Mouse (Mus musculus) G1E-ER4 (cell line): ENCODE measurements around the gene Klf1. TPM values are rescaled to one million over a fixed set of nuclear protein-coding genes. Genes with fewer than 3 reads are reported as not detected.

Experiments used
- GATA1 ChIP-seq: IDR thresholded peaks from one replicate; pipeline ENCODE4 v1.8.0; 2012; ENCODE audit warnings: low read length, inconsistent platforms
- polyA plus RNA-seq: library from polyadenylated mRNA; stranded (reverse); fragments of >175 nt; gene quantifications from 2 replicates; pipeline ENCODE4 v1.2.3, GENCODE M21; 2012

Klf1 gene
- polyA plus RNA-seq, 1 experiment: 477 TPM

GRCm38 (mm10) chr8:84944478-84945160 lies 42.9 kb downstream of the Klf1 start:
- TF ChIP-seq GATA1: no peak

- TF ChIP-seq GATA1: no peak
Measured at GRCm38 (mm10) chr8:84945235-84945632, 43.5 kb downstream of the Klf1 start.

DNA sequence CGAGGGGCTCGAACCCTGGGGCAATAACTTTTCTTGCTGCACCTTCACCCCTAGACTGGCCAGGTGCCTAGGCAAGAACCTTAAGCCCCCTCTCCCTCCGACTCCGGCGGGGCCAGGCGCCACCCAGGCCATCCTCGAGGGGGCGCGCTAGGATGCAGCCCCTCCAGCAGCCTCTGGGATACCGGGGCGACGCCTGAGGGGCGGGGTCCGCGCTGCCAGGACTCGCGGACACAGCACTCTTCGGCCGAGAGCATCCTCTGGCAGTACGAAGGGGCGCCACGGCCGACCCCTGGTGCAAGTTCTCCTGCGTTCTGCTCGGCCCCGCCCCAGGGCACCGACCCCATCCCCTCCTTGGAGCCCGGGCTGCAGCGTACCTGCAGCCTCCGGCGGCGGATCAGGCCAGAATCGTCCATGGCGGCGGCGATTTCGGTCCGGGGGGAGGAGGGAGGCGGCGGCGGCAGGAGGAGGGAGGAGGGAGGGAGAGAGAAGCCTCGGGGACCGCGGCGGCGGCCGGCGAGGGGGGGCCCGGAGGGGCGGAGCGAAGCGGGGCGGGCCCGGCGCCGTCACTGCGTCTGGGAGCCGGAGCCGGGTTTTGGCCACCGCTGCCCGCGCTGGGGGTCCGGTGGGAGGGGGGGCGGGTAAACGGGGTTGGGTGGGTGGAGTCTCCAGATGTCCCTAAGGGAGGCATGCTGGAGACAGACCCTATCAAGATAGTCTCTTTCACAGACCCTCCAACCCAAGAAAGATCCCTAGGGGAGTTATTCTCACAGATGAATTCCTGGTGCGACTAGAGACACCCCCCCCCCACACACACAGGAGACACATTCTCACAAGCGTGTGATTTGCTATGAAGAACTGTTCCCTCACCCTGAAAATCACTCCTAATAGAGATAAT lies 44.2 kb downstream of the Klf1 start:
- no peak for TF ChIP-seq GATA1

GRCm38 (mm10) chr8:84946528-84947240 lies 45.0 kb downstream of the Klf1 start, which contains the start of gene Rtbdn:
Gene Rtbdn, plus strand, starts transcription at chr8:84946991.
- TF ChIP-seq GATA1: no peak

DNA sequence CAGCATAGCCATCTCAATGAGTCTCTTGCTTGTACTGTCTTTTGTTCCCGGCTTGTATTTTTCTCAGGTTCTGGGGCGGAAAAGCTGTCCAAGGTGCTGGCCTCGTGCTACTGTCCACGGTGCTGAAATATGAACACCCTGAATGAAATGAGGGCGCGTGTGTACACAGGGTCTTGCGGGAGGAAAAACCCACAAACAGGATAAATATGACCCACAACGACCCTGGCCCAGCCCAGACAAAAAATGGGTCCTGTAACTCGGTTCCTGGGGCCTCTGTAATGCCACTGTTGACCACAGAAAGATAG lies 45.5 kb downstream of the Klf1 start:
- no peak for TF ChIP-seq GATA1

DNA sequence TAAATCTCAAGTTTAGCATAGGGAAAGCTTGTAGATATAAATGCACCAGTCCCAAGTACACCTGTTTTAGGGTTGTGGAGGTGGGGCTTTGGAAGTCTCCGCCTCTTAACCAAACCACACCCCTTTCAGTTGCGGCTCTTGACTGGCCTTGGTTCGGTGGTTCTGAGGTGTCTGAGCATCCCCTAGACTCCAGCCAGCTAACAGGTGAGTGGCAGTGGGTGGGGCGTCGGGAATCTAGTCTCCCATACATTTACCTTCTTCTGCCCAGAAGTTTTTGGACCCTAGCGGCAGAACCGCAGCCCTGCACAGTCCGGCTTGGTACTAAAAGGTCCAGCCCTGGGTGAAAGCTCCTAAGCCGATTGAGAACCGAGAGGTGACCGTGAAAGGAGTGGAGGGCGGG lies 48.0 kb downstream of the Klf1 start:
- TF ChIP-seq GATA1: no peak

DNA sequence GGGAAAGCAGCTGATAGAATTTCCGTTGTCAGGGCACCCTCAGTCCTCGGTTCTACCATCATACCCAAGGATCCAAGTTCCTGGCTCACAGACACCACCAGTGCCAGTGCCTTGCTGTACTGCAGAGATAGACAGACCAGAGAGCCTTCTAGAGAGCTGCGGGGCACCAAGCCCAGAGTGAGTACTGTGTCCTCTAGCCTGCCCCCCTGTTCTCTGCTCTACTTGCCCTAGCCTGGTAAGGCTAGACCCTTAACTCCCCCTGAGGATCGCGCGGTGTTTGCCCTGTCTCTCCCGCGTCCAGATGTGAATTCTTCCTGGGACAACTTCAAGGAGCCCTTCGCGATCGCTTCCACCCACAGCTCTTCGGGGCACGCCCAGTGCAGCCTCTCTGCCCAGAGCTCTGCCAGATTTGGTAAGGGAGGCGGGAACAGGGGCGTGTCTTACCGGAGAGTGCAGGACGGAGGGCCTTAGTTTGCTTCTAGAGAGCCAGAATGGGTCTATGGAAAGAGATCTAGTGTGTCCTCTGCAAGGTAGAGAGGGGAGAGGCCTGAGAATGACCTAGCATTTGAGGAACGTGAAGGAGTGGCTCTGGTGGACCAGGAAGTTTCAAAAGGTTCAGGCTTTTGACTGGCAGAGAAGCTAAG lies 51.0 kb downstream of the Klf1 start:
- TF ChIP-seq GATA1: no peak

Other genes with a start within 250 kb of the Klf1 start
- gene Ier2, start 239.1 kb upstream of the Klf1 start, polyA plus RNA-seq: 130 and 154 TPM in 2 replicates
- gene Trmt1, start 215.6 kb upstream of the Klf1 start, polyA plus RNA-seq: 205 and 272 TPM in 2 replicates
- 187 and 191 TPM in 2 replicates for gene Nacc1, start 214.1 kb upstream of the Klf1 start, polyA plus RNA-seq
- gene Lyl1, start 200.5 kb upstream of the Klf1 start, polyA plus RNA-seq: 435 and 447 TPM in 2 replicates
- gene G430095P16Rik, start 178.9 kb upstream of the Klf1 start, polyA plus RNA-seq: 17.8 and 20.7 TPM in 2 replicates
- 16.4 and 17.8 TPM in 2 replicates for gene Nfix, start 101.6 kb upstream of the Klf1 start, polyA plus RNA-seq
- 1.6 and 1.7 TPM in 2 replicates for gene Dand5, start 79.1 kb upstream of the Klf1 start, polyA plus RNA-seq
- gene Gadd45gip1, start 70.4 kb upstream of the Klf1 start, polyA plus RNA-seq: 88.2 and 112 TPM in 2 replicates
- gene Rad23a, start 61.3 kb upstream of the Klf1 start, polyA plus RNA-seq: 615 and 707 TPM in 2 replicates
- 315 and 318 TPM in 2 replicates for gene Calr, start 55.0 kb upstream of the Klf1 start, polyA plus RNA-seq
- 149 and 179 TPM in 2 replicates for gene Farsa, start 44.9 kb upstream of the Klf1 start, polyA plus RNA-seq
- gene Syce2, start 29.8 kb upstream of the Klf1 start, polyA plus RNA-seq: 77.8 and 102 TPM in 2 replicates
- 89.9 and 98.4 TPM in 2 replicates for gene Gcdh, start 8.0 kb upstream of the Klf1 start, polyA plus RNA-seq
- gene Dnase2a, start 6.6 kb downstream of the Klf1 start, polyA plus RNA-seq: 25.4 and 75.0 TPM in 2 replicates
- 0.46 and 0.50 TPM in 2 replicates for gene Mast1, start 35.4 kb downstream of the Klf1 start, polyA plus RNA-seq
- not detected in 2 replicates for gene Rtbdn, start 45.1 kb downstream of the Klf1 start, polyA plus RNA-seq
- gene Gm49661, start 67.5 kb downstream of the Klf1 start, polyA plus RNA-seq: not detected in 2 replicates
- 29.7 and 136 TPM in 2 replicates for gene Prdx2, start 67.7 kb downstream of the Klf1 start, polyA plus RNA-seq
- gene Rnaseh2a, start 67.8 kb downstream of the Klf1 start, polyA plus RNA-seq: 725 and 803 TPM in 2 replicates
- gene Junb, start 76.8 kb downstream of the Klf1 start, polyA plus RNA-seq: 68.1 and 95.2 TPM in 2 replicates
- 10.7 and 11.9 TPM in 2 replicates for gene Hook2, start 88.7 kb downstream of the Klf1 start, polyA plus RNA-seq
- 0.03 TPM in 2 replicates for gene Best2, start 112.6 kb downstream of the Klf1 start, polyA plus RNA-seq
- 97.2 and 187 TPM in 2 replicates for gene Asna1, start 123.4 kb downstream of the Klf1 start, polyA plus RNA-seq
- 299 and 448 TPM in 2 replicates for gene Trir, start 124.9 kb downstream of the Klf1 start, polyA plus RNA-seq
- gene Tnpo2, start 135.0 kb downstream of the Klf1 start, polyA plus RNA-seq: 17.1 and 25.1 TPM in 2 replicates
- gene Fbxw9, start 158.1 kb downstream of the Klf1 start, polyA plus RNA-seq: 24.7 and 27.7 TPM in 2 replicates
- 1.1 and 1.3 TPM in 2 replicates for gene Gm5741, start 166.1 kb downstream of the Klf1 start, polyA plus RNA-seq
- gene Dhps, start 169.8 kb downstream of the Klf1 start, polyA plus RNA-seq: 35.9 and 40.4 TPM in 2 replicates
- gene Wdr83os, start 178.8 kb downstream of the Klf1 start, polyA plus RNA-seq: 4.1 and 22.5 TPM in 2 replicates
- gene Wdr83, start 179.4 kb downstream of the Klf1 start, polyA plus RNA-seq: 18.1 and 45.7 TPM in 2 replicates
- gene Man2b1, start 181.3 kb downstream of the Klf1 start, polyA plus RNA-seq: 9.5 and 11.4 TPM in 2 replicates
- not detected in 2 replicates for gene Zfp791, start 221.2 kb downstream of the Klf1 start, polyA plus RNA-seq
- not detected in 2 replicates for gene Cks1brt, start 250.0 kb downstream of the Klf1 start, polyA plus RNA-seq